Mouse (Mus musculus) ES-E14 (cell line): Measurements from ENCODE around the gene Sept10. TPM values are rescaled to one million over a fixed set of nuclear protein-coding genes. Genes with fewer than 3 reads are reported as not detected.

Experiments used
- DNase-seq: peaks from one replicate; pipeline ENCODE4 v3.0.0-alpha.2; 2013; ENCODE audit warnings: low read depth, low spot score
- H3K27ac ChIP-seq: 2 replicates; pipeline ENCODE4 v1.5.1; 2012; ENCODE audit warnings: low read depth, mild to moderate bottlenecking, low read length, moderate library complexity, mixed read lengths; ENCODE audit not compliant: poor library complexity, insufficient read depth, severe bottlenecking
- H3K36me3 ChIP-seq: 2 replicates; pipeline ENCODE4 v1.6.1; 2012; ENCODE audit warnings: mild to moderate bottlenecking, low read length, moderate library complexity, mixed read lengths; ENCODE audit not compliant: control insufficient read depth, poor library complexity, insufficient read depth, severe bottlenecking
- H3K4me1 ChIP-seq, 2 experiments: fragments of 150-350 bp in 1 of 2; sonication (generic) in 1 of 2; 2 replicates each; pipeline ENCODE4 v1.6.1; 2012; ENCODE audit warnings: low read length in 2 of 2, mild to moderate bottlenecking in 1 of 2, mixed read lengths in 1 of 2; ENCODE audit not compliant: control insufficient read depth in 2 of 2, insufficient read depth in 2 of 2, poor library complexity in 1 of 2
- H3K4me3 ChIP-seq, 2 experiments: fragments of 150-350 bp in 1 of 2; sonication (generic) in 1 of 2; 2 replicates each; pipeline ENCODE4 v1.5.1; 2012; ENCODE audit warnings: low read length in 2 of 2, low read depth in 1 of 2, mild to moderate bottlenecking in 1 of 2, mixed read lengths in 1 of 2; ENCODE audit not compliant: insufficient read depth in 1 of 2, poor library complexity in 1 of 2, severe bottlenecking in 1 of 2
- H3K9ac ChIP-seq: 2 replicates; pipeline ENCODE4 v1.6.1; 2012; ENCODE audit warnings: low read depth, mild to moderate bottlenecking, low read length, mixed read lengths; ENCODE audit not compliant: poor library complexity, insufficient read depth, severe bottlenecking
- H3K9me3 ChIP-seq: fragments of 150-350 bp; sonication (generic); 2 replicates; pipeline ENCODE4 v1.6.1; 2012; ENCODE audit warnings: low read depth, mild to moderate bottlenecking, low read length; ENCODE audit not compliant: control insufficient read depth, insufficient read depth
- CHD2 ChIP-seq: IDR thresholded peaks from 2 replicates; pipeline ENCODE4 v1.6.1; 2014; ENCODE audit warnings: mild to moderate bottlenecking, low read depth, low read length, inconsistent platforms
- HCFC1 ChIP-seq: IDR thresholded peaks from 2 replicates; pipeline ENCODE4 v1.6.1; 2012; ENCODE audit warnings: low read length, inconsistent platforms, borderline replicate concordance; ENCODE audit not compliant: insufficient read depth
- MAFK ChIP-seq: IDR thresholded peaks from 2 replicates; pipeline ENCODE4 v1.6.1; 2014; ENCODE audit warnings: mild to moderate bottlenecking, low read depth, low read length, inconsistent platforms; ENCODE audit not compliant: insufficient read depth
- ZC3H11A ChIP-seq: IDR thresholded peaks from 2 replicates; pipeline ENCODE4 v1.6.1; 2012; ENCODE audit warnings: low read depth, mild to moderate bottlenecking, inconsistent platforms, low read length, borderline replicate concordance
- ZNF384 ChIP-seq: IDR thresholded peaks from 2 replicates; pipeline ENCODE4 v1.6.1; 2012; ENCODE audit warnings: low read depth, low read length, inconsistent platforms
- in situ Hi-C, 2 experiments: fragments of 600-800 bp; cut with MboI; formaldehyde crosslinking; loops; one replicate each; pipeline ENCODE4 v1.15.1; 2025; ENCODE audit warnings: low sequenced_read_pairs in 2 of 2, inconsistent platforms in 1 of 2; ENCODE audit not compliant: unreplicated experiment in 2 of 2
- total RNA-seq: library from RNA; depleted of rRNA; stranded (reverse); fragments of 300-350 nt; gene quantifications from 2 replicates; pipeline ENCODE4 v1.2.3, GENCODE M21; 2012

The Sept10 gene
- total RNA-seq, 1 experiment: 16.8 TPM

GRCm38 (mm10) chr10:59131926-59132628 is 89.6 kb downstream of the Sept10 start:
- TF ChIP-seq HCFC1 (no peak), ZC3H11A (no peak), CHD2 (no peak), ZNF384 (no peak), MAFK (no peak)
- Histone ChIP-seq H3K4me3 (no peak overlapping the region), H3K36me3 (no peaks in the 10 kb centered on the region), H3K9ac (no peak overlapping the region), H3K27ac (no peak overlapping the region), H3K9me3 (no peaks in the 10 kb centered on the region), H3K4me1 (no peaks in the 10 kb centered on the region)
- no peak for DNase-seq
- in situ Hi-C loops: no loop called here

GRCm38 (mm10) chr10:59127637-59128036 is 94.0 kb downstream of the Sept10 start:
- no peak overlapping the region for H3K27ac ChIP-seq
- no peaks in the 10 kb centered on the region for H3K9me3 ChIP-seq
- no peak overlapping the region for H3K9ac ChIP-seq
- in situ Hi-C loops: no loop called here
- TF ChIP-seq HCFC1 (no peak), MAFK (no peak), ZNF384 (no peak), CHD2 (no peak), ZC3H11A (no peak)
- H3K36me3 ChIP-seq: no peaks in the 10 kb centered on the region
- no peaks in the 10 kb centered on the region for H3K4me1 ChIP-seq
- H3K4me3 ChIP-seq: no peak overlapping the region
- DNase-seq: no peak

GRCm38 (mm10) chr10:59125497-59125896 is 96.2 kb downstream of the Sept10 start:
- Histone ChIP-seq H3K9ac (no peak overlapping the region), H3K4me3 (no peak overlapping the region), H3K9me3 (no peaks in the 10 kb centered on the region), H3K4me1 (no peaks in the 10 kb centered on the region), H3K36me3 (no peaks in the 10 kb centered on the region), H3K27ac (no peak overlapping the region)
- TF ChIP-seq HCFC1 (no peak), ZC3H11A (no peak), ZNF384 (no peak), CHD2 (no peak), MAFK (no peak)
- DNase-seq: no peak
- in situ Hi-C loops: no loop called here

GRCm38 (mm10) chr10:59119811-59120210 is 101.8 kb downstream of the Sept10 start:
- no peak overlapping the region for H3K4me3 ChIP-seq
- H3K9me3 ChIP-seq: no peaks in the 10 kb centered on the region
- no peaks in the 10 kb centered on the region for H3K36me3 ChIP-seq
- H3K4me1 ChIP-seq: no peaks in the 10 kb centered on the region
- TF ChIP-seq HCFC1: no peak
- no peak for TF ChIP-seq ZC3H11A
- no peak for TF ChIP-seq MAFK
- TF ChIP-seq CHD2: no peak
- TF ChIP-seq ZNF384: no peak
- in situ Hi-C loops: no loop called here
- DNase-seq: no peak
- H3K27ac ChIP-seq: no peak overlapping the region
- no peak overlapping the region for H3K9ac ChIP-seq

GRCm38 (mm10) chr10:59119001-59119400 is 102.6 kb downstream of the Sept10 start:
- H3K27ac ChIP-seq: no peak overlapping the region
- H3K9ac ChIP-seq: no peak overlapping the region
- in situ Hi-C loops: no loop called here
- no peaks in the 10 kb centered on the region for H3K36me3 ChIP-seq
- H3K4me3 ChIP-seq: no peak overlapping the region
- DNase-seq: no peak
- H3K9me3 ChIP-seq: no peaks in the 10 kb centered on the region
- no peaks in the 10 kb centered on the region for H3K4me1 ChIP-seq
- TF ChIP-seq HCFC1 (no peak), ZC3H11A (no peak), MAFK (no peak), CHD2 (no peak), ZNF384 (no peak)
